Mouse (Mus musculus): ENCODE measurements around the gene Olfr512. TPM values are rescaled to one million over a fixed set of nuclear protein-coding genes. Genes with fewer than 3 reads are reported as not detected.

Gene Olfr512
- not detected in 2 replicates for polyA plus RNA-seq (2015; fragmentation: Nextera tagmentation; extraction: Ambion mirVana)

GRCm38 (mm10) chr7:108713020-108713419 is at the start of gene Olfr512:
Gene Olfr512, plus strand, starts transcription at chr7:108713320.
- Histone ChIP-seq H3K9me3 (no peaks in the 10 kb centered on the region), H3K36me3 (no peaks in the 10 kb centered on the region), H3K9ac (no peak within 1 kb of the TSS), H3K4me1 (replicated peaks) (no peaks in the 10 kb centered on the region), H3K4me3 (replicated peaks) (no peak within 1 kb of the TSS), H3K27ac (no peak within 1 kb of the TSS), H3K27me3 (replicated peaks) (no peaks in the 10 kb centered on the region), H3K4me2 (replicated peaks) (no peak within 1 kb of the TSS)
- no peak for ATAC-seq

GRCm38 (mm10) chr7:108666118-108666517 is 47.0 kb upstream of the Olfr512 start, which contains the start of gene Olfr510:
Gene Olfr510, plus strand, starts transcription at chr7:108666418.
- WGBS, result 89% methylated on average over 1 of the region's 1 CpGs
- Histone ChIP-seq H3K9me3 (no peaks in the 10 kb centered on the region), H3K9ac (no peak within 1 kb of the TSS), H3K27me3 (replicated peaks) (no peaks in the 10 kb centered on the region), H3K4me3 (replicated peaks) (no peak within 1 kb of the TSS), H3K27ac (no peak within 1 kb of the TSS), H3K4me1 (replicated peaks) (no peaks in the 10 kb centered on the region), H3K4me2 (replicated peaks) (no peak within 1 kb of the TSS), H3K36me3 (no peaks in the 10 kb centered on the region)
- no peak for ATAC-seq

GRCm38 (mm10) chr7:108671058-108671457 is 42.1 kb upstream of the Olfr512 start:
- WGBS, result 26% methylated on average over 1 of the region's 1 CpGs
- Histone ChIP-seq H3K9ac (no peak overlapping the region), H3K4me3 (replicated peaks) (no peak overlapping the region), H3K4me1 (replicated peaks) (no peaks in the 10 kb centered on the region), H3K27me3 (replicated peaks) (no peaks in the 10 kb centered on the region), H3K4me2 (replicated peaks) (no peak overlapping the region), H3K27ac (no peak overlapping the region), H3K9me3 (no peaks in the 10 kb centered on the region), H3K36me3 (no peaks in the 10 kb centered on the region)
- peak; percentile 61 for ATAC-seq

GRCm38 (mm10) chr7:108678886-108679285 is 34.2 kb upstream of the Olfr512 start:
- H3K27me3 ChIP-seq (replicated peaks), result no peaks in the 10 kb centered on the region
- no peak overlapping the region for H3K27ac ChIP-seq
- H3K4me1 ChIP-seq (replicated peaks), result no peaks in the 10 kb centered on the region
- no peak overlapping the region for H3K4me2 ChIP-seq (replicated peaks)
- no peak overlapping the region for H3K9ac ChIP-seq
- H3K36me3 ChIP-seq, result no peaks in the 10 kb centered on the region
- 77% methylated on average over 4 of the region's 4 CpGs for WGBS
- ATAC-seq, result no peak
- H3K9me3 ChIP-seq, result no peaks in the 10 kb centered on the region
- no peak overlapping the region for H3K4me3 ChIP-seq (replicated peaks)

- WGBS, result 59% methylated on average over 1 of the region's 1 CpGs
- no peaks in the 10 kb centered on the region for H3K27me3 ChIP-seq (replicated peaks)
- no peak within 1 kb of the TSS for H3K27ac ChIP-seq
- no peak within 1 kb of the TSS for H3K4me2 ChIP-seq (replicated peaks)
- H3K9ac ChIP-seq, result no peak within 1 kb of the TSS
- no peaks in the 10 kb centered on the region for H3K4me1 ChIP-seq (replicated peaks)
- no peak within 1 kb of the TSS for H3K4me3 ChIP-seq (replicated peaks)
- ATAC-seq, result no peak
- no peaks in the 10 kb centered on the region for H3K9me3 ChIP-seq
- no peaks in the 10 kb centered on the region for H3K36me3 ChIP-seq
These were observed 37.6 kb downstream of the Olfr512 start, which contains the start of gene Olfr513 for GRCm38 (mm10) chr7:108750673-108751072. Gene Olfr513, plus strand, starts transcription at chr7:108750973.

GRCm38 (mm10) chr7:108760411-108760810 is 47.3 kb downstream of the Olfr512 start:
- ATAC-seq, result no peak
- no peaks in the 10 kb centered on the region for H3K27me3 ChIP-seq (replicated peaks)
- WGBS, result 29% methylated on average over 3 of the region's 3 CpGs

More at GRCm38 (mm10) chr7:108760411-108760810, 47.3 kb downstream of the Olfr512 start:
- no peak overlapping the region for H3K27ac ChIP-seq
- no peaks in the 10 kb centered on the region for H3K4me1 ChIP-seq (replicated peaks)
- H3K4me3 ChIP-seq (replicated peaks), result no peak overlapping the region
- no peaks in the 10 kb centered on the region for H3K36me3 ChIP-seq
- no peak overlapping the region for H3K9ac ChIP-seq
- no peak overlapping the region for H3K4me2 ChIP-seq (replicated peaks)
- no peaks in the 10 kb centered on the region for H3K9me3 ChIP-seq

Other genes with a start within 250 kb of the Olfr512 start
- gene Olfr498, start 248.0 kb upstream of the Olfr512 start, polyA plus RNA-seq (2015; fragmentation: Nextera tagmentation; extraction: Ambion mirVana), result not detected in 2 replicates
- not detected in 2 replicates for gene Olfr502, start 188.3 kb upstream of the Olfr512 start, polyA plus RNA-seq (2015; fragmentation: Nextera tagmentation; extraction: Ambion mirVana)
- gene Olfr503, start 168.8 kb upstream of the Olfr512 start, polyA plus RNA-seq (2015; fragmentation: Nextera tagmentation; extraction: Ambion mirVana), result not detected in 2 replicates
- not detected in 2 replicates for gene Olfr504, start 147.5 kb upstream of the Olfr512 start, polyA plus RNA-seq (2015; fragmentation: Nextera tagmentation; extraction: Ambion mirVana)
- gene Olfr506, start 102.5 kb upstream of the Olfr512 start, polyA plus RNA-seq (2015; fragmentation: Nextera tagmentation; extraction: Ambion mirVana), result 0.04 TPM in 1 of 2 replicates, not detected in the other
- gene Olfr507, start 91.5 kb upstream of the Olfr512 start, polyA plus RNA-seq (2015; fragmentation: Nextera tagmentation; extraction: Ambion mirVana), result not detected in 2 replicates
- not detected in 2 replicates for gene Olfr508, start 83.3 kb upstream of the Olfr512 start, polyA plus RNA-seq (2015; fragmentation: Nextera tagmentation; extraction: Ambion mirVana)
- not detected in 2 replicates for gene Olfr509, start 61.4 kb upstream of the Olfr512 start, polyA plus RNA-seq (2015; fragmentation: Nextera tagmentation; extraction: Ambion mirVana)
- not detected in 2 replicates for gene Olfr510, start 46.9 kb upstream of the Olfr512 start, polyA plus RNA-seq (2015; fragmentation: Nextera tagmentation; extraction: Ambion mirVana)
- gene Olfr513, start 37.7 kb downstream of the Olfr512 start, polyA plus RNA-seq (2015; fragmentation: Nextera tagmentation; extraction: Ambion mirVana), result not detected in 2 replicates
- gene Olfr514, start 112.7 kb downstream of the Olfr512 start, polyA plus RNA-seq (2015; fragmentation: Nextera tagmentation; extraction: Ambion mirVana), result not detected in 2 replicates
- not detected in 2 replicates for gene Olfr516, start 137.2 kb downstream of the Olfr512 start, polyA plus RNA-seq (2015; fragmentation: Nextera tagmentation; extraction: Ambion mirVana)
- not detected in 2 replicates for gene Olfr517, start 159.1 kb downstream of the Olfr512 start, polyA plus RNA-seq (2015; fragmentation: Nextera tagmentation; extraction: Ambion mirVana)
- gene Olfr518, start 171.7 kb downstream of the Olfr512 start, polyA plus RNA-seq (2015; fragmentation: Nextera tagmentation; extraction: Ambion mirVana), result not detected in 2 replicates
- not detected in 2 replicates for gene Olfr519, start 181.1 kb downstream of the Olfr512 start, polyA plus RNA-seq (2015; fragmentation: Nextera tagmentation; extraction: Ambion mirVana)
- 0.08 TPM in 2 replicates for gene Nlrp10, start 216.9 kb downstream of the Olfr512 start, polyA plus RNA-seq (2015; fragmentation: Nextera tagmentation; extraction: Ambion mirVana)
- 76.7 and 85.0 TPM in 2 replicates for gene Eif3f, start 221.1 kb downstream of the Olfr512 start, polyA plus RNA-seq (2015; fragmentation: Nextera tagmentation; extraction: Ambion mirVana)
- 3.0 TPM in 2 replicates for gene Tub, start 237.0 kb downstream of the Olfr512 start, polyA plus RNA-seq (2015; fragmentation: Nextera tagmentation; extraction: Ambion mirVana)

Data from intestine, embryonic 15.5 days (tissue).